Mouse (Mus musculus) testis, adult 2 months (tissue): ENCODE data around the gene Fasn.

Source experiments
- CTCF ChIP-seq: fragments of 200-500 bp; IDR thresholded peaks from 2 replicates; pipeline ENCODE4 v1.5.1; 2012; ENCODE audit warnings: low read depth, mild to moderate bottlenecking, inconsistent platforms, low read length, moderate library complexity; ENCODE audit not compliant: control insufficient read depth, insufficient read depth, insufficient replicate concordance
- POLR2A ChIP-seq: fragments of 200-500 bp; IDR thresholded peaks from 2 replicates; pipeline ENCODE4 v1.6.1; 2012; ENCODE audit warnings: low read depth, mild to moderate bottlenecking, inconsistent platforms, low read length, moderate library complexity; ENCODE audit not compliant: control insufficient read depth

DNA sequence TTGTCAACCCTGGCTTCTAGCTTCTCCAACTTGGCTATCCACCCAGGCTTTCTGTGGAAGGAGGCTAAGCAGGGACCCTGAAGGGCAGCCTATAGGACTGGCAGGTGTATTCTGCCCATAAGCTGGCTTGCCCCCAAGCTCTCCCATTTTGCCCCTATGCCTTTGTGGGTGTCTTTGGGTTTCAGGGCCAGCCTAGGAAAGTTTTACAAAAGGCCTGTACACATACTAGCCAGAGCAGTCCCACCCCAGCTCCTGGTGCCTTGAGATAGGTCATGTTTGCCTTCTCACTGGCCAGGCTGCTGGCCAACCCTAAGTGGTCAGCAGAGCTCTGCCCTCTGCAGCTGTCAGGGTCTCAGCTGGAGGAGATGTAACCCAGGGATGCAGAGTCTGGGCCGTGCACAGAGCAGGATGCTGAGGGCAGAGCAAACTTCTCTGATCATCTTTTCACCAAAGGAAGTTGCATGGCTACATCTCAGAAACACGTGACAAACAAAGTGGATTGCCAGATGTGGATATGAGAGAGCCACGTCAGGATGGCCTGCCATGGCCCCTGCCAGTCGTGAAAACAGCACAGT lies 1.0 kb upstream of the Fasn start:
- TF ChIP-seq POLR2A (no peak), CTCF (no peak)
